Mouse (Mus musculus) neural tube, embryonic 10.5 days (tissue): ENCODE data around the gene Il20rb.

Experiments used
- DNase-seq: peaks from one replicate; pipeline ENCODE4 v3.0.0-alpha.2; 2017; ENCODE audit warnings: low spot score; ENCODE audit errors: extremely low spot score

Il20rb gene

DNA sequence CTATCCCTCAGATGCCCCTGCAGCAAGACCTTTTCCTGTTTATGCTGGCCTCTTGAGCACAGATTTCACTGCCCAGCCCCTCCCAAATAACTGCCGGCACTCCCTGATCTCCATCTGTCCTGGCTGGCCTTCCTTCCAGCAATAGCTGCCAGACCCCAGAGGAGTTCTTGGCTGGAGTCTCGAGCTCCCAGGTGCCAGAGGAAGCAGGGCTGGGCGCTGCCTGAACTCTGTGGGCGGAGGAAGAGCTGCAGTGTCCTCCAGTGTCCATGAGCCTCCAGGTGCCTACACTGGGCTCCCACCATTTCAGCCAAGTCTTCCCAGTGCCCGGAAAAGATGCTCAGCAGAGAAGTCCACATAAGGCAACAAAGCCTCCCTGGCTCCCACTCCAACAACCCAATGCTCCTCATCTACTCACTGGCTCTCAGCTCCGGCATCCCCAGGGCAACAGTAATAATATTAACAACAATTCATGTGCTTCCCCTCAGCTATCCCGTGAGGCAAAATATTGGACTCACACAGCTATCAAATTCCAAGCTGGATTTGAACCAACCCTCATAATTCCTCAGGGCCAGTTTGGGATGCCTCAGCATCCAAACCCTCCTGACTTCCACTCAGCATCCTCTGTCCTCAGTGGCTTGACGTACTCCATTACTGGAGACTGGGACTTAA lies 15.5 kb downstream of the Il20rb start:
- DNase-seq: no peak

- no peak for DNase-seq
These were observed 16.4 kb downstream of the Il20rb start for GRCm38 (mm10) chr9:100470228-100470627.

DNA sequence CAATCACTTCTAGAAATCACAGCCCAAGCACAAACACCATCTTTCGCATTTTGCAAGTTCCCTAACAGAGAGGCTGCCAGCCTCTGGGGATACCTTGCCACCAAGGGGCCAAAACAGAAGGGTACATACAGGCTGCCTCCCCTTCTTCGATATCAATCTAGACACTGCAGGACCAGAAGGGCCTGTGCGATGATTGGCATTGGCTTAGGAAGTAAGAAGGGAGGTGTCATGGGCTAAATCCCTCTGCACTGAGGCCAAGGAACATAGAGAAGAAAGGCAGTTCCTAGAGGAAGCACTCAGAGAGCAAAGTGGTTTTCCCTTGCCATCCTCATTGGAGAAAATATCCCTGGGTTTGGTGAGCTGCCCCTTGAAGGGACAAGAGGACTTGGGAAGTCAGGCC lies 16.9 kb downstream of the Il20rb start:
- DNase-seq: no peak

GRCm38 (mm10) chr9:100468151-100468550 lies 18.4 kb downstream of the Il20rb start:
- no peak for DNase-seq

DNA sequence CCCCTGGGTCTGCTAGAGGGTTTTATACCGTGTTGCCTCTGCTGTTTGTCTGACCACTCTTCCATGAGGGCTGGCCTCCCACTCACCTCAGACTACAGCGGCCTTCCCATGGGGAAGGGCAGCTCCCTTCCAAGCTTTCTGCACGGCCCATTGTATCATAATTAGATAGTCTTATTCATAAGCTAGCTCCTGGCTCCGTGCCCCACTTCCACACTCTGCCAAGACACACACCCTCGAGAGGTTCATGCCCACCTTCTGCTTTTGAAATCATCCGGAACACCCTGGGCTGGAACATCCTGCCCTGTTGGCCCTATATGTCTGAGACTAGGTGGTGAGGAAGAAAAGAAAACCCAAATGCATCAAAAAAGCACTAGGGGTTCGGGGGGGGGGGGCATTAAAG lies 18.9 kb downstream of the Il20rb start:
- DNase-seq: no peak

GRCm38 (mm10) chr9:100466743-100467142 lies 19.8 kb downstream of the Il20rb start:
- DNase-seq: no peak

DNA sequence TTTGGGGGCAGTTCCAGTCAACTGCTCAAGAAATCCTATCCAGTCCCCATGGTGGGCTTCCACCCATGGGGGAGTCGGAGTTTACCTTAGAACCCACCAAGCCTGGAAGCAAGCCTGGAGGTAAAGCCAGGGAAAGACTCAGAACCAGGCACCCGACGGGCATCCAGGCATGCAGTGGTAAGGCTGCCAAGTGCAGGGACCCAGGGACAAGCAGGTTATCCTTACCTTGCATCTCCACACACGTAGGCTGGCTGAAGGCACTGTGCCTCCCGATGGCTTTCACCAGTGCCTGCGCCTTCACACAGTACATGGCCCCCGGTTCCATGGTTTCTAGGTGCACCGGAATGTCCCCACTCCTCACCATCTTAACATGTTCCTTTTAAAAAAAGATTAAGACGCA lies 20.6 kb downstream of the Il20rb start:
- DNase-seq: no peak

DNA sequence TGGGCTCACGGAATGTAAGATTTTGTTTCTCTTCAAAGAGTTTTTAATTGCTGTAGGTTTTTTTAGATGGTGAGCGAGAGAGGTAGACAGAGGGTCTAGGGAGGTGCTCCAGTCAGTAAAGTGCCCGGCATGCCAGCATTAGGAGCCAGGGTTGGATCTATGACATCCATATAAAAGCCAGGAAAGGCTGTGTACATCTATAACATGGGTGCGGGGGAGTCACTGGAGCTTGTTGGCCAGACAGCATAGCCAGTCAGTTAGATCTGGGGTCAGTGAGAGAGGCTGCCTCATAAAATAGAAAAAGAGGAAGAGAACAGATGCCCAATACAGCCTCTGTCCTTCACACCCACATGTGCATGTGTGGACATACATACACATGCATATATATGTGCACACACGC lies 21.2 kb downstream of the Il20rb start:
- DNase-seq: no peak

- DNase-seq: no peak
These were observed 22.8 kb downstream of the Il20rb start for GRCm38 (mm10) chr9:100463771-100464170.

GRCm38 (mm10) chr9:100462098-100462497 lies 24.5 kb downstream of the Il20rb start:
- no peak for DNase-seq

DNA sequence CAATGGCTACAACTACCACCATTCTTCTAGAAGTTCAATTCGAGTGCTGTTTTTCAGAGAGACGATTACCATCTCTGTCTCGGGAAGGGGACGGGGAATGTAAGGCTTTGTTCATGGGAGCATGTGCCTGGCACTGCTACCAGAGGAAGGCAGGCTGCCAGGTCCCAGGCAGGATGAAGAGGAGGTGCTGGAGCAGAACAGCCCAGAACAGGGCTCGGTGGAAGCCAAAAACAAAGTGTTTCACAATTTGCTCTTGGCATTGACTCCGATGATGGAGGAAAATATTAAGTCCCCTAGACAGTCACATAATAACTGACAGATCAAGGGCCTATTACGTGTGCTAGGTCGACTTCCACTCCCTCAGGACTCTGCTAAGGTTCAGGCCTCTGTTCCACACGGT lies 24.9 kb downstream of the Il20rb start:
- DNase-seq: no peak

GRCm38 (mm10) chr9:100460203-100460602 lies 26.4 kb downstream of the Il20rb start:
- no peak for DNase-seq

DNA sequence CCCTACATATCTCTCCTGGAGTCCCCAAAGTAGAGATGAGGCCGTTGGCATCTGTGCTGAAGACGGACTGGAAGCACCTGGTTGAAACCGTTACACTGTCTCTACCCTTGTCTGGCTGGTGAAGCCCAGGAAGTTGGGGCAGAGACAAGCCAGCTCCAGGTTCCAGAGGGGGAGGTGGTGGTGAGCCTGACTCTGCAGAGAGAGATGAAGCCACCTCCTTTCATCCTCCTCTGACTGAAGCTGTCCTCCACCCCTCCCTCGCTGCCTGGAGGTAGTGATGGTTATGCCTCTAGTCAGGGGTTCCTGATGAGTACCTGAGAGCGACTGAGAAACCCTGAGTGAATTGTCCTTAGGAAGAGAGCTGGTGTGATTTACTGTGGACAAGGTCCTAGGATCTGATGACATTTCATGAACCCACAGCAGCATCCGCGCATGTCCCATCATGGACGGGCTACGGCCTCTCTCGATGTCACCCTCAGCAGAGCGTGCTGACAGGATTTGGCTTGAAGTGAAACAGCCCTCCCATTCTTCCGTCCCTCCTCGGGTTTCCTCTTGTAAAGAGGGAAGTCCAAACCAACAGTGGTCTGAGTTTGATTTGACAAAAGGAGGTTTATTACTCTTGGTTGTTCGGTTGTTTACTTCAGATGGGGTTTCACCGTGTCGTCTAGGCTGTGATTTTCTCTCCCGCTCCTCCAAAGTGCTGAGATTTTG lies 28.5 kb downstream of the Il20rb start:
- DNase-seq: no peak

DNA sequence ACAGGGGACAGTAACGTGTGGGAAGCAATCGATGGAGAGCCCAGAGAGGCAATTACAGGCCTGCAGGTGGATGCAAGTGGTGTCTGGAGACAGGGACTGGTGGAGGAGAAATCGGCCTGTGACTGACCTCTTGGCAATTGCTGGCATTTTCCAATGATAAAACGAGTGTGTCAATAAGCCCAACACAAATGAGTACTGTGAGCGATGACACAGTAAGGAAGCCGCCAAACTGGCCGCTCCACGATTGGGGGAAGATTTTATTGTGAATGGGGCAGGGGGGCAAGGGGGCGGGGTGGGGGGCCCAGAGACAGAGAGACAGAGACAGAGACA lies 32.0 kb downstream of the Il20rb start:
- no peak for DNase-seq

DNA sequence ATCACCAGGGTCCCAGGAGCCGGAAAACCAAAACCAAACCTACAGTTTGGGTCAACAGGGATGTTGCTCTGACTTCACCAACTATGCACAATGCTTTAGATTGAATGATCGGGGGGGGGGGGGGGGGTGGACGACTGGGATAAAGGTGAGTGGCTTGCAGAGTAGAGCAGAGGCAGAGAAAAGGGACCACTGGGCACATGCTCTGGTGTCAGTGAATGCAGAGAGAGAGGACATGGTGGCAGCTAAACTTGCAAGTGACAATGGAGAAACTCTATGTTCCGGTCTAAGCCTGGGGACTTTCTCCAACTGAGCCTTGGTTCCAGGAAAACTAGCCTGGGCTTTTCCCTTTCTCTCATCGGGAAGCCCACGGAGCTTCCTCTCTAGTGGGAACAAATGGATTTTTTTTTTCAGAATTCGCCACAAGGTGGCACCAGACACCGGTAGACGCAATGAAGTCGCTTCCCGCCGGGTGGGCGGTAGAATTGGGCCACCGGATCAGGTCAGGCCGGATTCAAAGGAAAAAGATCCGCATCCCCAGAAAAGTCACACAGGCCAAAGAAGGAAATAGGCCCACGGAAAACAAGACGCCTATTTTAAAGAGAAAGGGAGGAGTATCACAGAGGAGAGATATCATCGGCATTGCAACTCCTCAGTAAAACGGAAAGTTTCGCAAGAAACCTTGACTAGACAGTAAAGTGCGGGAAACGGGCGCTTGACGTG lies 32.5 kb downstream of the Il20rb start:
- peak; percentile 82 for DNase-seq

GRCm38 (mm10) chr9:100452432-100452831 lies 34.2 kb downstream of the Il20rb start:
- no peak for DNase-seq

GRCm38 (mm10) chr9:100446059-100446686 lies 40.4 kb downstream of the Il20rb start:
- peak; percentile 84 for DNase-seq

DNA sequence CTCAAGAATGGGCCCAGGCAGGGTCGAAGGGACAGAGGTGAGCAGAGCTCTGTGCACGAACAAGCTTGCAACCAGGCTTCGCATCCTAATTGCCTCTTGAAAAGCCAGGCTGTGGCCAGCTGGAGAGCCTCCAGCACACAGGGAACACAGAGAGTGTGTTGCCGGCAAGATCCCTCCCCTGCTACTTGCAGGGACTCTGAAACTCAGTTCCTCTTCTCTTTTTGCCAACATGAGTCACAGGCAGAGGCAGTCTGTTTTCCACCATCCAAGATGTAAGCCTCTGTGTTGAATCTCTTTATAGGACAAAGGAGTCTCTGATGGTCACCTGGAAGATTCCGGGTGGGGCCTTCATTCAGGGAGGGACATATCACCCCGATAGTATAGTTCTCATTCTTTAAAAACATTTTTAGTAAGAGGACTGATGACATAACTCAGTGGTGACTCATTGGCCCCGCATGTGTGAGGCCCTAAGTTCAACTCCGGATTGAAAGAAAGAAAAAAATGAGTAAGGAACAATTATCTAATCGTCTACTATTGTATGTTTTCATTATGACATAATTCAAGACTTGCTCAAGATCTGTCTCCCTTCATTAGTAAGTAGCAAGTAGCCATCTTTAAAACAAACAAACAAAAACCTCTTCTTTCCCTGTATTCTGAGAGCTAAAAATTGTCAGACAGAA lies 46.3 kb downstream of the Il20rb start:
- no peak for DNase-seq

GRCm38 (mm10) chr9:100439481-100439880 lies 47.1 kb downstream of the Il20rb start:
- no peak for DNase-seq

- DNase-seq: no peak
These were observed 47.6 kb downstream of the Il20rb start for GRCm38 (mm10) chr9:100438994-100439393.

DNA sequence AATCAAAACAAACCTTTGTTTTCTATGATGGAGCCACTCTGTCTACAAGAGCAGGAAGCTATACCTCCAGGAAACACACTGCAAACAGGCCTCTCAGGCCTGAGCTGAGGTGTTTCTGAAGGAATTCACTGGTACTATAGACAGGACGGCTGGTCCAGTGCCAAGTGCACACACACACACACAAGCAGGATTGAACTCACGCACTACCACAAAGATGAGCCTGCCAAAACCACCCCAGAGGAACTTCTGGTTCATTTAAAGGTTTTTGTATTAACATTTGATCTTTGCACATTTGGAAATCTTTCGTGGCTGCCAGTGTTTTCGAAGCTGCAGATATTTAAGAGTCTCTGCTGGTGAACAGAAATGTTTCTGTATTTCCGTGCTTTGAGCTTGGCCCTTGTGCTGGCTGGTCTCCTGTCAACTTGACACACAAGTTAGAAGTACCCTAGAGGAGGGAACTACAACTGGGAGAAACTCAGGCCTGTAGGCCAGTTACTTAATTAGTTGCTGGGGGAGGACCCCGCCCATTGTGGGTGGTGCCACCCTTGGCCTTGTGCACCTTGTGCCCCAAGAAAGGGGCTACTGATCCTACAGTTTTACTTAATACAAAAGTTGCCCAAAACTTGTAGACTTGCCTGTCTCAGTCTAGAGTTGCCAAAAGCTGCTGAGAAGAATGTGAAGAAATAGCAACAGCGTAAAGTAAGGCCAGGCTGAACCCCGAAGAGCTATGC lies 49.6 kb downstream of the Il20rb start:
- no peak for DNase-seq
